Mouse (Mus musculus): Measurements from ENCODE around the gene Gm6993. TPM values are rescaled to one million over a fixed set of nuclear protein-coding genes. Genes with fewer than 3 reads are reported as not detected.

The Gm6993 gene
- polyA plus RNA-seq, 1 experiment from 2014 or later = not detected

DNA sequence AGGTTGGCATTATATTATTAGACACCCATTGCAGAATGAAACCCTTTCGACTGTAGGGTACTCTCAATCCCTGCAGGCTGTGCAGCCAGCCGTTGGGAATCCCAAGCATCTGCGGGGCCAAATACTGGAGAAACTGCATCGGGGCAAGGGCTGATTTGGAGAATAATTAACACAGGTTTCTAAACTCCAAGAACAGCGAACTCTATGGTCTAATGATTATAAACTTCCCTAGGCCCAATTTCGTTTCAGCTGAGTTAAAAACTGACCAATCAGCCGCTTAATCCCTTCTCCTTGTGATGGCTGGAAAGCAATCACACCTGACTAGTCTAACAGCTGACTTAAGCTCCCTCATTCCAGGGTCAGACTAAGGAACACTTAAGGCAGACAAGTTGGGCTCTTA, 23.4 kb downstream of the Gm6993 start:
- no peaks in the 10 kb centered on the region for H3K27me3 ChIP-seq
- peaks cover 25% of the 10 kb centered on the region for H3K4me1 ChIP-seq
- no peak overlapping the region for H3K4me3 ChIP-seq (replicated peaks)
- H3K9me3 ChIP-seq (replicated peaks) = no peaks in the 10 kb centered on the region
- WGBS = 35% methylated on average over 7 of the region's 7 CpGs
- ATAC-seq (ENCODE audit: insufficient number of reproducible peaks, low FRiP score, low TSS enrichment, low read depth) = no peak
- no peak overlapping the region for H3K4me2 ChIP-seq (replicated peaks)
- no peak overlapping the region for H3K27ac ChIP-seq (replicated peaks)
- no peak overlapping the region for H3K9ac ChIP-seq
- H3K36me3 ChIP-seq = no peaks in the 10 kb centered on the region

DNA sequence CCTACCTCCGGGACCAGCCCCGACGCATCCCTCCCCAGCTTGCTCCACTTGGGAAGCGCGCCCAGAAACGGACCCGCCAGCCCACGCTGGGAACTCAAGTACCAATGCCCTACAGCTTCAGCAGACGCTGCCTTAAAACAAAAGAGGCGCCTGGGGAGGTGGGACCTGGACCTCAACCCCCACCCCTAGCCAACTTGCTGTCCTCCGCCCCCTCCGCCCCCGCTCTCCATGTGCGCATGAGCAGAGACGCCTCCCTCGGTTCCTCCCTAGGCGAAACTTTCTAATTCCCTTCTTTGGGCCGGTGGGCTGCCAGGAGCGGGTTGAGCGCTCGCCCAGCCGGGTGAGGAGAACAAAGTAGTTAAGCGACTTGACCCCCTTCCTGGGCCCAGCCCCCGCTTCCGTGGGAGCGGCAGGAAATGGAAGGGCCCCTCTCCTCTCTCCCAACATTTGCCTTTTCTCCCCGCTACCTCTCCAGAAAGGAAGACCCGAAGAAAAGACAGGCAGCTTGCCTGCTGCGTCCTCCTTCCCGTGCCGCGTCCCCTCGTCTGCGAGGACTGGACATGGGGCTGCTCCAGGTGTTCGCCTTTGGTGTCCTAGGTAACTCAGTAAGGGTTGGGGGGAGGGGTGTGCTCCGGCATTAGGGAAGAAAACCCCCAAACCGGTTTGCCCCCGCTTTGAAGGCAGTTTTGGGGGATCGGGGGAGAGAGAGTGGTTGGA, 24.6 kb downstream of the Gm6993 start, which contains the start of gene Lamb1:
Gene Lamb1 (plus strand): TSS at position 230 of the 717 bp plus-strand sequence.
- Histone ChIP-seq H3K9me3 (replicated peaks) (no peaks in the 10 kb centered on the region), H3K27me3 (no peaks in the 10 kb centered on the region), H3K27ac (replicated peaks) (peak within 1 kb of the TSS; percentile 83), H3K4me1 (peaks cover 32% of the 10 kb centered on the region), H3K36me3 (peaks cover 10% of the 10 kb centered on the region), H3K4me2 (replicated peaks) (peak within 1 kb of the TSS; percentile 82), H3K4me3 (replicated peaks) (peak within 1 kb of the TSS; percentile 68), H3K9ac (peak within 1 kb of the TSS; percentile 59)
- peak; percentile 81 for ATAC-seq (ENCODE audit: insufficient number of reproducible peaks, low FRiP score, low TSS enrichment, low read depth)
- under 1% methylated on average over 38 of the region's 39 CpGs for WGBS

DNA sequence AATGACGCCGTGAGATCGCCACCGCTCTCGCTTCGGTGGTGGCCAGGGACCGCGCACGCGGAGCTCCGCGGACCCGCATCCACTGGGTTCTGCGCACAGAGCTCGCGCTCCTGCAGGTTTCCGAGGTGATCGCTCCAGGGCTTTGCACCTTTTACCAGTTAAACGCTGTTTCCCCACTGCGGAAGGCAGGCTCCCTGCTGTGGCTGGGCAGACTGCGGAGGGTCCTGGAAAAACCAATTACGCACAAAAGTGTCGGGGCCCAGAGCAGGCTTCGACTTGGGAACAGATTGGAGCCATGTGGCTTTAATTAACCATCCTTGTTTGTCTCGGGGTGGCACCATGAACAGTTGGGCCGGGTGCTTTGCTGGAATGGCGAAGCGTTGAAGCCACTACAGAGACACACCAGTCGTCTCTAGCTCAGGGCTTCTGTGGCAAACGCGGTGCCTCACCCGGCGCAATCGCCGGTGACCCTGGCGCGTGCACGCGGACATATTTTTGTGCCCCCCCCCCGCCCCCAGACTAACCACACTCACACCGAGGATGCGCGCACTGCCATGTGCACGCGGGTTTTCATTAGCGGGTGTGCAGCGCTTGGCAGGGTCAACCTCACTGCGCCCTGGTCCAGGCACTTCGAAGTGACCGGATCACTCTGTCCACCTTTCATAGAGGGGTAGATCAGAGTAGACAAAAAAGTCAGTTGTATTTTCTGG, 25.3 kb downstream of the Gm6993 start:
- Histone ChIP-seq H3K27ac (replicated peaks) (peak overlapping the region; percentile 83), H3K9ac (peak overlapping the region; percentile 59), H3K27me3 (no peaks in the 10 kb centered on the region), H3K4me1 (peaks cover 39% of the 10 kb centered on the region), H3K4me3 (replicated peaks) (peak overlapping the region; percentile 68), H3K4me2 (replicated peaks) (peak overlapping the region; percentile 82), H3K36me3 (peaks cover 17% of the 10 kb centered on the region), H3K9me3 (replicated peaks) (no peaks in the 10 kb centered on the region)
- under 1% methylated on average over 50 of the region's 50 CpGs for WGBS
- ATAC-seq (ENCODE audit: insufficient number of reproducible peaks, low FRiP score, low TSS enrichment, low read depth) = no peak

DNA sequence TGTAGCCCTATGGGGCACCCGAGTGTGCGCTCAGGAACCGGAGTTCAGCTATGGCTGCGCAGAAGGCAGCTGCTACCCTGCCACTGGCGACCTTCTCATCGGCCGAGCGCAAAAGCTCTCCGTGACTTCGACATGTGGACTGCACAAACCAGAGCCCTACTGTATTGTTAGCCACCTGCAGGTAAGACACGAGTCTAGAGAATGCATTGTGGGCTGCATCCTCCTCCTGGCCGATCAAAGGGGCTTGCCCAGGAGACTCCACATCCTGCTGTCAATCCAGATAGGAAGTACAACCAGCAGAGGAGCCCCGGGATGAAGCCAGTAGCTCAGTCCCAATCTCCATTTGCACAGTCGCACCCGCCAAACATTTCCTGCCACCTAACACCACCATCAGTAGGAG, 26.1 kb downstream of the Gm6993 start:
- Histone ChIP-seq H3K4me1 (peaks cover 47% of the 10 kb centered on the region), H3K9ac (peak overlapping the region; percentile 59; the same call in 1 of the 2 replicates), H3K4me3 (replicated peaks) (peak overlapping the region; percentile 68), H3K4me2 (replicated peaks) (peak overlapping the region; percentile 82), H3K36me3 (peaks cover 17% of the 10 kb centered on the region), H3K27ac (replicated peaks) (0 out of 2 replicates have a peak overlapping the region, but pooled peaks have one; percentile 17), H3K27me3 (no peaks in the 10 kb centered on the region), H3K9me3 (replicated peaks) (no peaks in the 10 kb centered on the region)
- 7% methylated on average over 15 of the region's 15 CpGs for WGBS
- ATAC-seq (ENCODE audit: insufficient number of reproducible peaks, low FRiP score, low TSS enrichment, low read depth) = no peak

- Histone ChIP-seq H3K27ac (replicated peaks) (no peak overlapping the region), H3K4me2 (replicated peaks) (peak overlapping the region; percentile 82), H3K36me3 (peaks cover 17% of the 10 kb centered on the region), H3K27me3 (no peaks in the 10 kb centered on the region), H3K4me1 (peaks cover 53% of the 10 kb centered on the region), H3K9ac (no peak overlapping the region), H3K4me3 (replicated peaks) (peak overlapping the region; percentile 68), H3K9me3 (replicated peaks) (no peaks in the 10 kb centered on the region)
- 31% methylated on average over 4 of the region's 4 CpGs for WGBS
- ATAC-seq (ENCODE audit: insufficient number of reproducible peaks, low FRiP score, low TSS enrichment, low read depth) = no peak
Measured at GRCm38 (mm10) chr12:31267363-31267762, 26.8 kb downstream of the Gm6993 start.

GRCm38 (mm10) chr12:31268315-31268714, 27.7 kb downstream of the Gm6993 start:
- peaks cover 61% of the 10 kb centered on the region for H3K4me1 ChIP-seq
- no peak for ATAC-seq (ENCODE audit: insufficient number of reproducible peaks, low FRiP score, low TSS enrichment, low read depth)
- no peak overlapping the region for H3K9ac ChIP-seq

DNA sequence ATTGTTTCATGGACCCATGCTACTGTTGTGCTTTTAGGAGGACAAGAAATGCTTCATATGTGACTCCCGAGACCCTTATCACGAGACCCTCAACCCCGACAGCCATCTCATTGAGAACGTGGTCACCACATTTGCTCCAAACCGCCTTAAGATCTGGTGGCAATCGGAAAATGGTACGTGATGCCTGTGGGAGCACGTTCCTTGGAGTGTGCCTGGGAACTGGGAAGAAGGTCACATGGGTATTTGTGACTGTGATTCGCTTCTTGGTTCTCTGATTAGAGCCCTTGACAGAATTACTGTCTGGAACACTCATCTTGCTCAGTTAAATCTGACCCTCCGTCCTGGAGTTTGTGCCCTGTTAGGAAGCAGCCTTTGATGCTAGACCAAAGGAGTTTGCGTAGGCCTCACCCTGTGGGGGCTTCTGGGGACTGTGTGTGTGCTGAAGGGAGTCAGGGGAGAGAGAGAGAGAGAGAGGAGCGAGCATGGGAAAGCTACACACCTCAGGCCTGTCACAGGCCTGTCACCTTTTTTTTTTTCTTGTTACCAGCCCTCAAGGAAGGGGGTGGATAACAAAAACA, 28.5 kb downstream of the Gm6993 start:
- H3K4me1 ChIP-seq = peaks cover 61% of the 10 kb centered on the region
- no peak overlapping the region for H3K4me2 ChIP-seq (replicated peaks)
- WGBS = 67% methylated on average over 12 of the region's 12 CpGs
- H3K27me3 ChIP-seq = no peaks in the 10 kb centered on the region
- H3K27ac ChIP-seq (replicated peaks) = no peak overlapping the region
- H3K9ac ChIP-seq = no peak overlapping the region
- H3K4me3 ChIP-seq (replicated peaks) = no peak overlapping the region
- H3K9me3 ChIP-seq (replicated peaks) = no peaks in the 10 kb centered on the region
- peaks cover 30% of the 10 kb centered on the region for H3K36me3 ChIP-seq
- ATAC-seq (ENCODE audit: insufficient number of reproducible peaks, low FRiP score, low TSS enrichment, low read depth) = no peak

More at GRCm38 (mm10) chr12:31268315-31268714, 27.7 kb downstream of the Gm6993 start:
- no peaks in the 10 kb centered on the region for H3K27me3 ChIP-seq
- 0 out of 2 replicates have a peak overlapping the region, but pooled peaks have one; percentile 17 for H3K4me2 ChIP-seq (replicated peaks)
- no peaks in the 10 kb centered on the region for H3K9me3 ChIP-seq (replicated peaks)
- peaks cover 22% of the 10 kb centered on the region for H3K36me3 ChIP-seq
- WGBS = 68% methylated on average over 3 of the region's 3 CpGs
- H3K4me3 ChIP-seq (replicated peaks) = 0 out of 2 replicates have a peak overlapping the region, but pooled peaks have one; percentile 7
- H3K27ac ChIP-seq (replicated peaks) = no peak overlapping the region

GRCm38 (mm10) chr12:31270361-31270760, 29.8 kb downstream of the Gm6993 start:
- H3K27ac ChIP-seq (replicated peaks) = peak overlapping the region; percentile 39; the same call in 1 of the 2 replicates
- ATAC-seq (ENCODE audit: insufficient number of reproducible peaks, low FRiP score, low TSS enrichment, low read depth) = no peak
- no peak overlapping the region for H3K4me3 ChIP-seq (replicated peaks)
- H3K4me2 ChIP-seq (replicated peaks) = no peak overlapping the region
- WGBS = 85% methylated on average over 10 of the region's 10 CpGs
- peaks cover 38% of the 10 kb centered on the region for H3K36me3 ChIP-seq
- peaks cover 67% of the 10 kb centered on the region for H3K4me1 ChIP-seq
- no peaks in the 10 kb centered on the region for H3K27me3 ChIP-seq
- no peaks in the 10 kb centered on the region for H3K9me3 ChIP-seq (replicated peaks)
- H3K9ac ChIP-seq = no peak overlapping the region

DNA sequence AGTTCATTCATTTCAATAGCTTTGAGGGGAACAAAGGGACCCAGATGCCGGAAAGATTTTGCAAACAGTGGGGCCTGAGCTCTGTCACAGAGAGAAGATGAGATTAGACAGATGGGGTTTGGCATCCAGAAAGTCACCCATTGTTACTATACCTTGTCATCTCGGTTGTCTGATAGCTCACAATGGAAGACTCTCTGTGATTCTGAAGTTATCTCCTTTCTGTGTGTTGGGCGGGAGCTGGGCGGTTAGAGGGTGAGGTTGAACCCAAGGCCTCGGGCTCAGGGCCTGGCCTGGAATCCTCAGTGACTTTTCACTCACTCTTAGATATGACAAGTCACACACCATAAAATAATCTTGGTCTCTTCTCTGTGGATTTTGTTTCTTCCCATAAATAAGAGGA, 30.2 kb downstream of the Gm6993 start:
- Histone ChIP-seq H3K9me3 (replicated peaks) (no peaks in the 10 kb centered on the region), H3K9ac (no peak overlapping the region), H3K27me3 (no peaks in the 10 kb centered on the region), H3K4me3 (replicated peaks) (no peak overlapping the region), H3K4me1 (peaks cover 71% of the 10 kb centered on the region), H3K27ac (replicated peaks) (peak overlapping the region; percentile 39), H3K4me2 (replicated peaks) (peak overlapping the region; percentile 27; the same call in 1 of the 2 replicates), H3K36me3 (peaks cover 42% of the 10 kb centered on the region)
- no peak for ATAC-seq (ENCODE audit: insufficient number of reproducible peaks, low FRiP score, low TSS enrichment, low read depth)
- WGBS = 60% methylated on average over 5 of the region's 5 CpGs

GRCm38 (mm10) chr12:31271361-31272011, 30.9 kb downstream of the Gm6993 start:
- Histone ChIP-seq H3K4me3 (replicated peaks) (peak overlapping the region; percentile 10; the same call in 1 of the 2 replicates), H3K27me3 (no peaks in the 10 kb centered on the region), H3K36me3 (peaks cover 42% of the 10 kb centered on the region), H3K4me1 (peaks cover 64% of the 10 kb centered on the region), H3K27ac (replicated peaks) (peak overlapping the region; percentile 39), H3K9ac (no peak overlapping the region), H3K9me3 (replicated peaks) (no peaks in the 10 kb centered on the region), H3K4me2 (replicated peaks) (peak overlapping the region; percentile 27)
- no peak for ATAC-seq (ENCODE audit: insufficient number of reproducible peaks, low FRiP score, low TSS enrichment, low read depth)
- 16% methylated on average over 16 of the region's 16 CpGs for WGBS
